Mouse (Mus musculus): ENCODE measurements around the gene Bcl2l10. TPM values are rescaled to one million over a fixed set of nuclear protein-coding genes. Genes with fewer than 3 reads are reported as not detected.

Gene Bcl2l10
- total RNA-seq, 2 experiments from 2014 or later, result not detected

GRCm38 (mm10) chr9:75399069-75399468 lies 51.5 kb downstream of the Bcl2l10 start:
- no peak for DNase-seq (ENCODE audit: low spot score in 2 of 2)

- DNase-seq (ENCODE audit: low spot score in 2 of 2), result no peak
Observed at GRCm38 (mm10) chr9:75400639-75401038, 53.1 kb downstream of the Bcl2l10 start.

Other genes starting within 250 kb of the Bcl2l10 start
- gene Myo5c, start 115.7 kb upstream of the Bcl2l10 start, total RNA-seq (2021), result under 1 TPM; 0.29 to 0.80 TPM
- 100 to 1,000 TPM; 105 to 110 TPM for gene Gnb5, start 41.5 kb upstream of the Bcl2l10 start, total RNA-seq (2021)
- 10 to 100 TPM; 55.7 to 57.8 TPM for gene Mapk6, start 62.2 kb downstream of the Bcl2l10 start, total RNA-seq (2021)
- 10 to 100 TPM; 27.9 to 29.7 TPM for gene Leo1, start 93.8 kb downstream of the Bcl2l10 start, total RNA-seq (2021)
- 10 to 100 TPM; 68.7 to 70.2 TPM for gene Tmod3, start 211.9 kb downstream of the Bcl2l10 start, total RNA-seq (2021)

Measured in layer of hippocampus, postnatal 10 days (tissue).